Mouse (Mus musculus) ES-E14 (cell line): ENCODE data around the gene Prkcb.

Experiments
- HCFC1 ChIP-seq: IDR thresholded peaks from 2 replicates; pipeline ENCODE4 v1.6.1; 2012; ENCODE audit warnings: low read length, inconsistent platforms, borderline replicate concordance; ENCODE audit not compliant: insufficient read depth
- MAFK ChIP-seq: IDR thresholded peaks from 2 replicates; pipeline ENCODE4 v1.6.1; 2014; ENCODE audit warnings: mild to moderate bottlenecking, low read depth, low read length, inconsistent platforms; ENCODE audit not compliant: insufficient read depth
- ZC3H11A ChIP-seq: IDR thresholded peaks from 2 replicates; pipeline ENCODE4 v1.6.1; 2012; ENCODE audit warnings: low read depth, mild to moderate bottlenecking, inconsistent platforms, low read length, borderline replicate concordance

GRCm38 (mm10) chr7:122575506-122575905 lies 287.0 kb downstream of the Prkcb start:
- no peak for TF ChIP-seq MAFK
- no peak for TF ChIP-seq HCFC1
- no peak for TF ChIP-seq ZC3H11A
